Mouse (Mus musculus) granulocyte monocyte progenitor cell, adult 5-6 weeks (primary cell): ENCODE measurements around the gene Ctsh. TPM values are rescaled to one million over a fixed set of nuclear protein-coding genes. Genes with fewer than 3 reads are reported as not detected.
"Not testable (repeated sequence)": the region's sequence is repeated elsewhere in the genome, so short reads cannot be mapped to it uniquely, and the experiment has no call there.

Experiments
- ATAC-seq: replicated peaks from 2 replicates; pipeline ENCODE4 v1.8.0; 2016; ENCODE audit warnings: mild to moderate bottlenecking, moderate TSS enrichment, inconsistent platforms; ENCODE audit not compliant: poor library complexity, severe bottlenecking
- total RNA-seq, 2 experiments: library from RNA; stranded (forward) in 1 of 2; stranded (reverse) in 1 of 2; fragments of 200-712, 200-1000 nt in 1 of 2; fragments of >200 nt in 1 of 2; fragmentation: Nextera tagmentation in 1 of 2; gene quantifications; 2 replicates each; pipeline ENCODE4 v1.2.3; 2014 to 2017

Ctsh gene
- total RNA-seq, 2 experiments from 2014 or later, result 57.1 to 131 TPM

DNA sequence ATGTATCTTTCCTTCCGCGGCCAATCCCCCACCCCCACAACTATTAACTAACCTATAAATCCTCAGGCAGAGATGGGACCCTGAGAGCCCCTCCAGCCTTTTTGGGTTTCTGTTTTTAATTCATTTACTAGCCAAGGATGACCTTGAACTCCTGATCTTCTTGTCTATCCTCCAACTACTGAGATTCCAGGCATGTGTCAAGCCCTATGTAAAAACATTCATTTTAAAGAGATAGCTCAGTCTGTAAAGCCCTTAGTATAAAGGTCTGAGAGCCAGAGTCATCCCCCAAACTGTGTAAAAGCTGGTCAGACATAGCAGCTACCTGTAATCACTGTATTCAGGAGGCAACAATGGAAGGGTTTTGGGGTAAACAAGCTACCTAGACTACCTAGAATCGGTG is 2.0 kb downstream of the Ctsh start:
- ATAC-seq, result no peak

DNA sequence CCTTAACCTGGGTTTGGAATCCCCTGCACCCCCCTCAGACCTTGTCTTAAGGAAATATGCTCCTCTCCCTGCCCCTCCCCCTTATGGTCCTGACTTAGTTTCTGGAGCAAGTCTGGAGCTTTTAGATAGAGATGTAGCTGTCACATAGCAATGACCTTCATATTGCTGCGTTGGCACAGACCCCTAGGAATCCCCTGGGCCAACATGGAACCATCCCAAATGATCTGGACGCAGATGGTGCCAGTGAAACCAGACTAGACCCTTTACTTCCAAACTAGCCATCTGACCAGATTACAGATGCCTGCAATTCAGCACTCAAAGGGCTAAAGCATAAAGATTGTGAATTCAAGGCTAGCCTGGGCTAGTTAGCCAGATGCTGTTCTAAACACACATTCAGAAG is 2.8 kb downstream of the Ctsh start:
- no peak for ATAC-seq

DNA sequence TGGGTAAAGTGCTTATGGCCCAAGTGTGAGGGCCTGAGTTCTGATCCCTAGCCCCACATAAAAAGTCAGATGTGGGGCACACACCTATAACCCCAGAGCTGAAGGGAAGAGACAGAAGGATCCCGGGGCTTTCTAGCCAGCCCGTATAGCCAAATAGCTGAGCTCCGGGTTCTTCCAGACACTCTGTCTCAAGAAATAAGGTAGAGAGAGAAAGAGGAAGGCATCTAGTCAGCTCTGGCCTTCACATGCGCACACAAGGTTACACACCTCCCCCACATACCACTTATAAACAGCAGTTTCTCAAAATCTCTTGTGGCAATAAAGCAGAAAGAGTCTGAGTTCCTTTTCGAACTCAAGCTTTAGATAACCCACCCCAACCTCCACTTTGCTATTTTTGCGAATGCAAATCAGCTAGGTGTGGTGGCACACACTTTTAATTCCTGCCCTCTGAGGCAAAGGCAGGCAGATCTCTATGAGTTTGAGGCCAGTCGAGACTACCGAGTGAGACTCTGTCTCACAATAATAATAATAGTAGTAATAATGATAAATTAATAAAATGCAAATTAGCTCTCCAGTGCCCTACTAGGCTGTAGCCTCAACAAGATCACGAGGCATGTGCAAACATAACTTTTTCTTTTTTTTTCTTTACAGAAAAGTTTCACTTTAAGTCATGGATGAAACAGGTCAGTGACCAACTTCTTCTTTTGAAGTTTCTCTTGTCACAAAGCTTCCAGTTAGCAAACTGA is 6.0 kb downstream of the Ctsh start:
- peak; percentile 78 for ATAC-seq

DNA sequence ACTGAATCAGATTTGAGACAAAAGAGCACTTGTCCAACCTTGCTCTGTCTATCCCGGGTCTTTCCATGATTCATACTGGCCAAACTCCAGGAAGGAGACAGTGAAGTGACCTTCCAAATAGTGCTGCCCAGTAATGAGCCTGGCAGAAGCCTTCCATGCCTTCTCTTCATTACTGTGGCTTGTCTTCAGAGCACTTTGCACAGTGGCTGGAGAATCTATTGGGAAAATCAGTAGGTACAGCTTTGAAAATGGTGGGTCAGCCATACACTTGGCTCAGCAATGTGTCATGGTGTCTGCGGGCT is 6.6 kb downstream of the Ctsh start:
- peak; percentile 11; the same call in 1 of the 2 replicates for ATAC-seq

GRCm38 (mm10) chr9:90060932-90061331 is 7.0 kb downstream of the Ctsh start:
- peak; percentile 50 for ATAC-seq

- ATAC-seq, result peak; percentile 57
Observed at GRCm38 (mm10) chr9:90067341-90067740, 13.4 kb downstream of the Ctsh start.

- ATAC-seq, result no peak
Observed at GRCm38 (mm10) chr9:90068786-90069185, 14.8 kb downstream of the Ctsh start.

DNA sequence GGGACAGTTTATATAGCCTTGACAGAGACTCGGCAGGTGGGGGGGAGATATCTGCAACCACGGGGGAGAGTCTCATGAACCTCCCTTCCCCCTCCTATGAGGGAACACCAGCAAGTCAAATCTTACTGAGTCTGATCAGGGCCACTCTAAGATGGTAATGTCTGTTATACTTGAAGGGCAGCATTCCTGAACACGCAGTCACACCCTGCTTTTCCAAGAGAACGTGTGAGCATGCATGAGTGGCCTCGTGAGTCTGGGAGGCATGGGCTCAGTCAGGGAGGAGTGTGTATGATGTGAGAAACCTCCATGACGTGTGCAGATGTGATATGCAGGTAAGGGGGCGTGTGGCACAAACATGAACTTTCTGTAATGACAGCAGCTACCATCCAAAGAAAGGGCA is 15.5 kb downstream of the Ctsh start:
- ATAC-seq, result no peak

- ATAC-seq, result no peak
Observed at GRCm38 (mm10) chr9:90070174-90070573, 16.2 kb downstream of the Ctsh start.

GRCm38 (mm10) chr9:90075336-90075735 is 21.4 kb downstream of the Ctsh start:
- peak; percentile 35 for ATAC-seq

DNA sequence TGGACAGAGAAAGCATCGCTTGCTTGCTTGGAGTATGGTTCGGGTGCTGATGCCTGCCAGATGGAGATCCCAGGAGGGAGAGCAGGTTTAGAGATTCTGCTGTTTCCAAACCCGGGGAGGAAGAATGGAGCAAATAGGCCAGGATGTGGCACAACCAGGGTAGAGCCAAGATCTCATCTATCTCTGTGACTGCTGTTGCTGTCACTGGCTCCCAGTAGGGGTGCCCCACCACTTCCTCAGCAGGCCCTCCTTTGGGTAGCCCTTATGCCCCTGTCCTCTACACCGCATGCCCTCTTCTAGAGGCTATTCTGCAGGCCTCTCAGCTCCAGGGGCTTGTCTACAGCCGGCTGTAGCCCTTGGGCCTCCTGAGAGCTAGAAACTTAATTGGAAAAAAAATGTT is 22.2 kb downstream of the Ctsh start:
- peak; percentile 62 for ATAC-seq

DNA sequence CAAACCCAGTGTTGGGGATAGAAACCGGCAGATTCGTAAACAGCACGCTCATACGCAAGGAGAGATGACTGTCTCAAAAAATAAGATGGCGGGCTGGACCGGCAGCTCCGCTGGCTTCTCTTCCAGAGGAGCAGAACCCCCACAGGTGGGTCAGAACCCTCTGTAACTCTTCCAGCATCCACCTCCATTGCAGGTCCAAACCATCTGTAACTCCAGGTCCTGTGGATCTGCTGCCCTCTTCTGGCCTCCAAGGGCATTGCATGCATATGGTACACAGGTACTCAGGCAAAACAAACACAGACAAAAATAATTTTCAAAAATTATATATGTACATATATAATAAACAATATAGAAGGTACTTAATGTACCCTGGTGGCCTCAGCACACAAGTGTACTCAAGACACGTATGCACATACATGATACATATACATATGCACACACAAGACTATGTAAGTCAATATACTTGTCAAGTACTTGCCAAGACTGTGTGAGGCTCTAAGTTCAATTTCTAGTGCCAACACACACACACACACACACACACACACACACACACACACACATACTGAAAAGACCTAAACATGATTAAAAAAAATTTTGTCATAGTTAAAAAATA is 23.0 kb downstream of the Ctsh start:
- peak; percentile 65 for ATAC-seq

GRCm38 (mm10) chr9:90081961-90082360 is 28.0 kb downstream of the Ctsh start:
- ATAC-seq, result not testable (repeated sequence)

GRCm38 (mm10) chr9:90082992-90083391 is 29.0 kb downstream of the Ctsh start:
- 0 out of 2 replicates have a peak, but pooled peaks have one; percentile 8 for ATAC-seq

GRCm38 (mm10) chr9:90084152-90084551 is 30.2 kb downstream of the Ctsh start:
- ATAC-seq, result no peak

DNA sequence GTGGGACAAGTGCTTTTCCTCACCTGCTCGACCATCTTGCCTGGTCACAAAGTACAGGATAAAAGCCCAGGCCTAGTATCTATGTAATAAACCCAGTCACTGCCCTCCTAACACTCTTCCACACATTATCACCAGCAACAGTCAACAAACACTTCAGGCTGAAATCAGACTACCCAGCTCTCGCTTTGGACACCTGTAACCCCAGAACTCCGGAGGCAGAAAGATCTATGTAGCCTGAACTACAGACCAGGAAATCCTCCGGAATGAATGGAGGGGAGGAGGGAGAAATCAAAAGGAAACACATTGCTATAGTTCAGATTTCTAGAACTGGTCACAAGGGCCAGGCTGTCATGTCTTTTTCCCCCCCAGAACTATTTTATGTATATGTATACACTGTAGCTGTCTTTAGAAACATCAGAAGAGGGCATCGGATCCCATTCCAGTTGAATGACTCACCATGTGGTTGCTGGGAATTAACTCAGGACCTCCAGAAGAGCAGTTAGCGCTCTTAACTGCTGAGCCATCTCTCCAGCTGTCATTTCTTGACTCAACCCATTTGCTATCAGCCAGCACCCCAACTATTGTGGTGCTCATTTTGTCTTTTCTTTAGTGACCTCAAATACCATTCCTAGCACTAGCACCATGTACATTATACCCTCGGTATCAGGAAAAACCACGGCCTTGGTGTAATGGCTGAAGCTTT is 31.0 kb downstream of the Ctsh start:
- no peak for ATAC-seq

DNA sequence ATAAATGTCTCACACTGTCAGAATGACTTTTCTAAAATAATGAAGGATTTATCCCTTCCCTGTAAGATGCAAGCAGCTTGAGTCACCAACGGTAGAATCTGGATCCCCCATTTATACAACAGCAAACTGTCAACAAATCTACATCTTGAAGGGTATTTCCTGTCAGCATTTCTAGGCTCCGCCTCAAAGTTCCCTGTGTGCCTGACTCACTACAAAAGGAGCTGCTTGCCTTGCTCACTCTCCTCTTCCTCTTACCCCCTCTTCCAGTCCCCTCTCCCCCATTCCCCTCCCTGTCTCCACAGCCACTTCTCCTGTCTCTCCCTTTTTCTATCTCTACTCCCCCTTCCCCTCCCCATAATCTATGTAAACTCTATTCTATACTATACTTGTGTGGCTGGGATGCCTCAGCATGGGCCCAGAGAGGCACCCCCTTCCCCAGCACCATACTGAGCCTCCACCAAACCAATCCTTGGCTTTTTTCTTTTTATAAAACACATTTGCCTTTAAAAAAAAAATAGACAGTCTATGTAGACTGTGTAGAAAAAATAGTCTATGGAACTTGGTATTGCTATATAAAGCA is 34.0 kb downstream of the Ctsh start:
- ATAC-seq, result peak; percentile 33; the same call in 1 of the 2 replicates

DNA sequence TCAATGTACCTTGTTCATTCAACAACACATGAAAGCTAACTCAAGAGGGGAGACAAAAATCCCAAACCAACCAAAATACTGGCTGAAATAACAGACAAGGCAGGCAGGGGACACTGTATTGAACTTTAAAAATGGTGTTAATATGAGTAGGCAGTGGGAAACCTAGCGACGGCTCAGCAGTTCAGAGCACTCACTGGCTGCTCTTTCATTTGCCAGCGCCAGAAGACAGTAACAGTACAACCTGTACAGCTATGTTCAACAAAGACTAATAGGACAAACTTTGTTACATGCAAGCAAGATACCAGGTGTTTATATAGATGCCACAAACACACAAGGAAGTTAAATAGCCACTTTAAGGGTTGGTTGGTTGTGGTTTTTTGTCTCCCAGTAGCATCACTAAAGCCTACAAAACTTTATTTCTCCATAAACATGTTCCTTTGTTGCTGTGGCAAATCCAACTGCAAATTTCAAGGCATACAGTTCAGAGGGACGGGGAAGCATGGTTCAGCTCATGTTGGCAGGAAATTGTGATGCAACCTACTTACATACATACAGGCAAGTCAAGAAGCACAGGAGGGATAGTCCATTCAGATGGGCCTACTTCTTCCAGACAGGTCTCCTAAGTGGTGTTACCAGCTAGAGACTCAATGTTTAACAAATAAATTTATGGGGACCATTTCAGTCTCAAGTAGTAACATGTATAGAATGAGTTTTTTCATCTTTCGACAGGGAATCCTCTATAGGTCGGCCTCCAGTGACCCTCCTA is 35.6 kb downstream of the Ctsh start:
- ATAC-seq, result peak; percentile 55

DNA sequence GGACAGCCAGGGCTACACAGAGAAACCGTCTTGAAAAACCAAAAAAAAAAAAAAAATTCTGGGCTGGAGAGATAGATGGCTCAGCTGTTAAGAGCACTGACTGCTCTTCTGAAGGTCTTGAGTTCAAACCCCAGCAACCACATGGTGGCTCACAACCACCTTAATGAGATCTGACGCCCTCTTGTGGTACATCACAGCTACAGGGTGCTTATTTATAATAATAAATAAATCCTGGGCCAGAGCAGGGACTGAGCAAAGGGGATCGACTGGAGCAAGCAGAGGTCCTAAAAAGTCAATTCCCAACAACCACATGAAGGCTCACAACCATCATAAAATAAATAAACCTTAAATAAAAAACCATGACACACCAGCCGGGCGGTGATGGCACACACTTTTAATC is 45.0 kb downstream of the Ctsh start:
- ATAC-seq, result 0 out of 2 replicates have a peak, but pooled peaks have one; percentile 53

GRCm38 (mm10) chr9:90100760-90101159 is 46.8 kb downstream of the Ctsh start:
- peak; percentile 53 for ATAC-seq
